Mouse (Mus musculus): Measurements from ENCODE around the gene Prrt3.

Gene Prrt3

GRCm38 (mm10) chr6:113501388-113502084, at the start of gene Prrt3:
Prrt3 (minus strand) TSS chr6:113501931.
- in situ Hi-C loops (cut with MboI, MseI), result no loop called here

- in situ Hi-C loops (cut with MboI, MseI), result no loop called here
These were observed 42.3 kb upstream of the Prrt3 start for GRCm38 (mm10) chr6:113543906-113544481.

GRCm38 (mm10) chr6:113541610-113542009, 39.9 kb upstream of the Prrt3 start:
- in situ Hi-C loops (cut with MboI, MseI), result no loop called here

GRCm38 (mm10) chr6:113534886-113535285, 33.2 kb upstream of the Prrt3 start:
- in situ Hi-C loops (cut with MboI, MseI), result no loop called here

GRCm38 (mm10) chr6:113531840-113532404, 30.2 kb upstream of the Prrt3 start:
- in situ Hi-C loops (cut with MboI, MseI), result no loop called here

GRCm38 (mm10) chr6:113530932-113531839, 29.5 kb upstream of the Prrt3 start, which contains the start of the genes Emc3 and Fancd2:
Emc3 (minus strand) TSS chr6:113531652.
Fancd2 (plus strand) TSS chr6:113531682.
- in situ Hi-C loops (cut with MboI, MseI), result no loop called here

GRCm38 (mm10) chr6:113523420-113523819, 21.7 kb upstream of the Prrt3 start:
- in situ Hi-C loops (cut with MboI, MseI), result no loop called here

- in situ Hi-C loops (cut with MboI, MseI), result no loop called here
These were observed 20.6 kb upstream of the Prrt3 start for GRCm38 (mm10) chr6:113522310-113522709.

GRCm38 (mm10) chr6:113517434-113518080, 15.8 kb upstream of the Prrt3 start:
- in situ Hi-C loops (cut with MboI, MseI), result no loop called here

GRCm38 (mm10) chr6:113514600-113514999, 12.9 kb upstream of the Prrt3 start:
- in situ Hi-C loops (cut with MboI, MseI), result no loop called here

GRCm38 (mm10) chr6:113513944-113514343, 12.2 kb upstream of the Prrt3 start:
- in situ Hi-C loops (cut with MboI, MseI), result no loop called here

- in situ Hi-C loops (cut with MboI, MseI), result no loop called here
These were observed 7.2 kb upstream of the Prrt3 start for GRCm38 (mm10) chr6:113508947-113509280.

- in situ Hi-C loops (cut with MboI, MseI), result no loop called here
These were observed 6.7 kb upstream of the Prrt3 start for GRCm38 (mm10) chr6:113508272-113508946.

GRCm38 (mm10) chr6:113507130-113507529, 5.4 kb upstream of the Prrt3 start:
- in situ Hi-C loops (cut with MboI, MseI), result no loop called here

GRCm38 (mm10) chr6:113505689-113506088, 4.0 kb upstream of the Prrt3 start:
- in situ Hi-C loops (cut with MboI, MseI), result no loop called here

- in situ Hi-C loops (cut with MboI, MseI), result no loop called here
These were observed 1.1 kb upstream of the Prrt3 start for GRCm38 (mm10) chr6:113502801-113503200.

GRCm38 (mm10) chr6:113499346-113499745, 2.4 kb downstream of the Prrt3 start:
- in situ Hi-C loops (cut with MboI, MseI), result no loop called here

- in situ Hi-C loops (cut with MboI, MseI), result no loop called here
These were observed 6.6 kb downstream of the Prrt3 start for GRCm38 (mm10) chr6:113495071-113495675.

- in situ Hi-C loops (cut with MboI, MseI), result loop anchor here (5.0 kb wide), 1 partner anchor 47 kb away; no protein-coding TSS in a partner anchor
These were observed 7.4 kb downstream of the Prrt3 start for GRCm38 (mm10) chr6:113494258-113494788.
